Mouse (Mus musculus) C2C12 (cell line): ENCODE data around the gene Tm4sf19.

Experiments
- CTCF ChIP-seq: IDR thresholded peaks from one replicate; pipeline ENCODE4 v1.5.1; 2011; ENCODE audit not compliant: control insufficient read depth, insufficient read depth, insufficient read length
- FOSL1 ChIP-seq: IDR thresholded peaks from one replicate; pipeline ENCODE4 v1.8.0; 2011; ENCODE audit warnings: mild to moderate bottlenecking, low read length; ENCODE audit not compliant: poor library complexity, insufficient read depth, severe bottlenecking
- MYOD1 ChIP-seq: IDR thresholded peaks from one replicate; pipeline ENCODE4 v1.6.1; 2011; ENCODE audit warnings: low read depth; ENCODE audit not compliant: control insufficient read depth, insufficient read length
- USF1 ChIP-seq: IDR thresholded peaks from one replicate; pipeline ENCODE4 v1.6.1; 2011; ENCODE audit warnings: low read depth, mild to moderate bottlenecking, control low read depth, moderate library complexity

DNA sequence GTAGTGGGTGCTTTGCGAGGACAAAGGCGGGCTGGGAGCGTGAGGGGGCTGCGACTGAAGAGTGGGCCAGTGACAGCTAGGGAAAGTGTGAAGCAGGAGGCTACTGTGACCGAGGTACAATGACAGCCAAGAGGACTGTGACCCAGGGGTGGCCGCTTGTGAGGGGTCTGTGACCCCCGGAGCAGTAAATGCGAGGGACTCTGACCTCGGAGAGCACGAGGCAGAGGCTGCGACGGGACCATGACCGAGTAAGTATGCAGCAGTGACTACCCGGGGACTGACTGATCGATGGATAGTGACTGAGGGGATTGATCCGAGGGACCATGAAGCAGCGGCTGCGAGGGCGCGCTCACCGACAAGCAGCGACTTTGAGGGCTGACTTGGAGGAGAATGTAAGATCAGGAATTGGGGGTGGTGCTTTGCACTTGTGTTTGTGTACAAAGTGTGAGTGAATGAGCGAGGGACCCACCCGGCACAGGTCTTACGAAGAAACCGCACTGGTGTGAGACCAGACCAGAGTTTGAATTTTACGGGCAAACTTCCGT lies 30.8 kb downstream of the Tm4sf19 start:
- TF ChIP-seq USF1 (no peak), CTCF (no peak), FOSL1 (no peak), MYOD1 (no peak)
